Mouse (Mus musculus): ENCODE measurements at regions not wholly inside any gene's neighbourhood (a gene's known extent, or its start where the extent isn't known, plus 50 kb on each side); places are given as distances from the start of the nearest gene placed in this dataset.

DNA sequence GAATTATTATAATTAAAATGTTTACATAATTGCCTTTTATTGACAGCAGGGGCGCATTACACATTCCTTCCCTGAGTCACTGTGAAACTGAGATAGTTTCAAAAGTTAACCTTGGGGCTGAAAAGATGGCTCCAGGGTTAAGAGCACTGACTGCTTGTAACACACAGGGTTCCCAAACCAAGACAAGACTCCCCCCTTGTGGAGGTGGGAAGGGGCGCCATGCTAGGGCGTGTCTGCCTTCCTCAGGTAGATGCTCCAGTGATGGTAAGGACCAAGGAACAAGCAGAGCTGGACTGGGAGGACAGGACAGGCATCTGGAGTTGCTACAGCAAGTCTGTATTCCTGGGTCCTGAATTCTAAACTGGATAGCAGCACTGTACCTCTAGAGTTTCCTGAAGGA is 351.9 kb downstream of the Tbc1d22a start:
- DNase-seq (ENCODE audit: low read depth, low spot score): no peak

DNA sequence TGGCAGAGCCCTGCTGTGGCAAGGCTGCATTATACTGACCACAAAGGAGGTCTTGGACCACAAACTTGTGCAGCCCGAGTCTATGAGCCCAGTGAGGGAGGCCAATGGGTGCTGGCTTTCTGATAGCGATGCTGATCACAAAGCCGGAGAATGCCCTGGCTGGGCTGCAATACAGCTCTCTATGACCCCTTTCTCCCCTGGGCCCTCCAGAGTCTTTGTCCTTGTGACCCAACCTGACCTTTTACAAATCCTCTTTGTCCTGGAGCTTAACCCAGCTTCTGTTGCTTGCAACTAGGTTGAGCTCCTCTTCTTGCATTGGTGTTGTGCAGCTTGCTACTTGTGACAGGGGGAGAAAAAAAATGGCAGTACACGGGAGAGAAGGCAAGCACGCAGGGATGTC is 360.1 kb downstream of the Tbc1d22a start:
- DNase-seq (ENCODE audit: low read depth, low spot score): no peak

DNA sequence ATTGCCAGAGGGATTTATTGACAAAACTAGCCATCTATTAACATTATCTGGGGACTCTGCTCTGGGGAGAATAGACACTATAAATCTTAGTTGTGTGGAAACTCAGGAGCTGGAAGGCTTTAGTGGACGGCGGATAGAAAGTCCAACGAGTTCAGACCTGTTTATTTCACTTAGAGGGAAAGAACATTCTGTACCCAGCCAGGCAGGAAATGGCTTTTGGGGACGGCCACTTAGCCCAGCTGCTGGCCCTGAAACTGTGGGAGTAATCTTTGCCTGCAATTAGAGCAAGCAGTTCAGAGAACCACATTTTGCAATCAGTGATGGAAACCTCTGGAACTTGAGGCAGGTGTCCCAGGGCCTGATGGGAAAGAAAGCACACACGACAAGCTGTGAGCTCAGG is 362.4 kb downstream of the Tbc1d22a start:
- DNase-seq (ENCODE audit: low read depth, low spot score): no peak

DNA sequence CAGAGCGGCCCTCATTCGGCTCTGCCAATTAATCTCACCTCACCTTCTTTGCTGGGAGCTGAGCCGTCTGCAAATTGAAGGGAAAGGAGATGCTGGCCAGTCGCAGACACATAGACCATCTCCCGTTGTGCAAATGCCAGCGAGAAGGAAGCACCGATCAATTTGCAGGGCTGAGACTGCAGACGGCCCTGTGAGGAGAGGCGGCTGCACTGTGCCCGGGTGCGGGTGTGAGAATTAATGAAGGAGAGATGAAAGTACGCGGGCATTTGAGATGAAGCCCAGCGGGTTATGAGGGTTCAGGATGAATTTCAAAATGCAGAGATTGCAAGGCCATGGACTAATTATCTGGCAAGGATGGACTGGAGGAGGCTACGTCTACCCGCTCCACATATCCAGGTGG is 364.4 kb downstream of the Tbc1d22a start:
- no peak for DNase-seq (ENCODE audit: low read depth, low spot score)

DNA sequence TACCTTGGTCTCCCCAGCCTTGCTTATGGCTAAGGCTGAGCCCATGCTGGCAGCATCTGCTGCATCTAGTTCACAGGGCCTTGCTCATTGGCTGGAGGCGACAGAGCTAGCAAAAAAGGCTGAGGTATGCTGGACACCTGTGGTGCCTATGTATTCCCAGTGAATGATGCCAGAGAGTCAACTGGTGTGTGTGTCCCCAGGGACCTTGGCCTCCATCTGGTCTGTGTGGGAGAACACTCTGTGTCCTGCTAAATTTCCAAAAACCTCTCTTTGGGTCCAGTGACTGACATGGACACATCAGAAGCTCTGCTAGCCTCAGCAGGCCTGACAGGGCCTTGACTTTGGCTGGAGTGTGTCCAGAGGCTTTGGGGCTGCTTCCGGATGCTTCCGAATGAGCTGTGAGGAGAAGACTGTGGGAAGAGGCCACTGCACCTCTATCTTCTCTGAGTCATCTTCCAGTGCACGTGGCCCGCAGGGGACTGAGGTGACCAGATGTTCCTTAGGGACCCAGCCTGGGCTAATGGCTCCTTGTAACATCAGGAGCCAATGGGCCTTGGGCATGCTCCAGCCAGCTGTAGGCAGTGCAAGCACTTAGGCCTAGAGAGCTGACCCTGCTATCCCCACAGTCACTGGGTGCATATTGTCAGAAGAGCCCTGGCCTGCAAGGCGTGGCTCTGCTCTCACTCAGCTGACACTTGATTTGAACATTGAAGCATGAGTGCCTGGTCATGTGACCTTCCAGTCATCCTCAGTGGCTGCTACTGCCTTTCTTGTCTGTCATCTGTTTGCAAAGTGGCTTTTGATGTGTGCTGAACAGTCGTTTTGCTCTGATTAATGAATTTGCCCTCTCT is 368.2 kb downstream of the Tbc1d22a start:
- no peak for DNase-seq (ENCODE audit: low read depth, low spot score)

DNA sequence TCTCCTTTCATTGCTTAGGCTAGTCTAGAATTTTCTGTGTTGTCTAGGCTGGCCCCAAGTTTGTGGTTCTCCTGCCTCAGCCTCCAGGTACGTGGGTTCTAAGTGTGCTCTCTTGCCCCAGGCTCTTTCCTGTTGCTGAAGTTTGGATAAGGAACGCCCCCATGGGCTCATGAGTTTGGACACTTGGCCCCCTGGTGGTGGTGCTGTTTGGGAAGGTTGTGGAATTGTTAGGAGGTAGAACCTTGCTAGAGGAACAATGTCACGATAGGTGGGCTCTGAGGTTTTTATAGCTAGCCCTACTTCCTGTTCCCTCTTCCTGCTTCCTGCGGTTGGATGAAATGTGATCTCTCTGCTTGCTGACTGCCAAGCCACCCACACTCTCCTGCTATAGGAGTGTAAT is 371.5 kb downstream of the Tbc1d22a start:
- DNase-seq (ENCODE audit: low read depth, low spot score): no peak

DNA sequence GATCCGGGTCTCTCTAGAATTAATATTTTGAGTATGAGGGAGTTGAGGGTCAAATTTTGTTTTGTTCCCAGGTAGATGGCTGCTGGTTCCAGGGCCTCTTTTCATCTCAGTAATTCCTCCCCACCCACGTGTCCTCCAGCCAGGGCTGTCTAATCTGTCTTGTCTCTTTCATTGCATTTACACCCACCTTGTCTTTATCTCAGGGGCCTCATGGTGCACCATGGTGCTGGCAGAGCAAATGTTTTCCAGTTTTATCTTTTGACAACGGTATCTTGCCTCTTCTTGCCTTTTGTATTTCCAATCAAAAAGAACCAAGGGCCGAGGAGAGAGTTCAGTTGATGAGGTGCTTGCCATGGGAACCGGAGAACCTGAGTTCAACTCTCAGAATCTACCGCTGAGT is 372.9 kb downstream of the Tbc1d22a start:
- DNase-seq (ENCODE audit: low read depth, low spot score): no peak

DNA sequence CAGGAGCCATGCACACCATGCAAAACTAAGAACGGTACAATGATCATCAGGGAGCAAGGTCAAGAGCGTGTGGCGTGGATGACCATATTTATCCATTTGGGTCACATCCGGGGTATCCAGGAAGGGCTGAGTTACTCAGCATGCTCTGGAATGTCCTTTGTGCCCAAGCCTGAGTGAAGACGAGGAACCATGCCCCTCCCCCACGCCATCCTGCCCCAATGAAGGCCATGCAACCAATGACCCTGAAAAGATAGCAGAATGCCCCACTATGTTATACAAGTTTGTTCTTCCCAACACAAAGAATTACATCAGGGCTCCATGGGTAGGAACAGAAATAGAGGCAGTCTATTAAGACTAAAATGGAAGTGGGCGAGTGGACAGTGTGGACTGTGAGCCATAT is 375.8 kb downstream of the Tbc1d22a start:
- DNase-seq (ENCODE audit: low read depth, low spot score): no peak

DNA sequence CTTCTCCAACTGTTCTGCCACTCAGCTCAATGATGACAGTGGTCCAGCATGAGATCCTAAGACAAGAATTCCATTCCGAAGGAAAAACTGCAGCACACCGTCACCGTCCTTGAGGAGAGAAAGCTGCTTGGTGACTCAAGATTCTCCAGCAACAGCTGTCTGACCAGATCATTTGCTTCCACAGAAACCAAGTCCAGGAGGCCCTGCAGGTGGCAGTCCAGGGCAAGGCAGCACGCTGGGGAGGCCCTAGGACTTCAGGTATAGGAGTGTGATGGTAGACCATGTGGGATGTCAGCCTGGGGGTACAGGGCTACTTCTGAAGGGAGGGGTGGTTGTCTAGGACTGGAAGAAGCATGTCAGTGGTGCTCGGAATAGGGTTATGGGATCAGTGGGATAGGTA is 376.6 kb downstream of the Tbc1d22a start:
- DNase-seq (ENCODE audit: low read depth, low spot score): no peak

DNA sequence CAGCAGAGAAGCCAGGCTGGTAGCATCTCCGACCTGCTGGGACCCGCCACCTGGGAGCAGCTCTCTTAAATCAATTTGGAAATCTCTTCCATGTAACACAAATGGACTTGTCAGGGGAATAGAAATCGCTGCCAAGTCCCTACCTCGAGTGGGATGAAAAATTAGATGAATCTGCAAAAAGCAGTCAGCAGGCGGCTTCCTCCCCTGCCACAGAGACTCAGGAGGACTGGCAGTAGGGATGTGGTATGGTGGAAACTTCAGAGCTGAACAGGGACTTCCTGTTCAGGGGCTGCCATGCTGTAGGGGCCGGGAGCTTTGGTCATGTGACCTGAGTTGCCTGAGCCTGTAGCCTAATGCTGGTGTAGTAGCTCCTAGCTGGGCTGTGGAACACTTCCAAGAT is 379.1 kb downstream of the Tbc1d22a start:
- no peak for DNase-seq (ENCODE audit: low read depth, low spot score)

DNA sequence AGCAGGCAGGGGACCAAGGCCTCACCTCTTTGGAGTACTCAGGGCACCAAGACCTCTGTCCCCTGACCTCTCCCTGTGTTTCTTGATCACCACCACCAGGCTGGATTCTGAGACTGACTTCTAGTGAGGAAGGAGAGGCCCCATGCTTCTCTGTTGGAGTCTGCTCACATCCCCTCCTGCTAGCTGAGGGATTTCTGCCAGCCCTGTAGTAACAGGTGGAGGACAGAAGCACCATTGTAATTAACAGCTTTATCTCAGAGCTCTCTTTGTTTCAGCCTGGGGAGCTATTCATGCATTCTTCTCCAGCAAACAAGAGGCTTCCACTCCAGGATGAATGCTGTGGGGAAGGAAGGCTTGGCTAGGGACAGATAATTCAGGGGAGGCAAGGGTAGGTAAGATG is 392.2 kb downstream of the Tbc1d22a start:
- no peak for DNase-seq (ENCODE audit: low read depth, low spot score)

DNA sequence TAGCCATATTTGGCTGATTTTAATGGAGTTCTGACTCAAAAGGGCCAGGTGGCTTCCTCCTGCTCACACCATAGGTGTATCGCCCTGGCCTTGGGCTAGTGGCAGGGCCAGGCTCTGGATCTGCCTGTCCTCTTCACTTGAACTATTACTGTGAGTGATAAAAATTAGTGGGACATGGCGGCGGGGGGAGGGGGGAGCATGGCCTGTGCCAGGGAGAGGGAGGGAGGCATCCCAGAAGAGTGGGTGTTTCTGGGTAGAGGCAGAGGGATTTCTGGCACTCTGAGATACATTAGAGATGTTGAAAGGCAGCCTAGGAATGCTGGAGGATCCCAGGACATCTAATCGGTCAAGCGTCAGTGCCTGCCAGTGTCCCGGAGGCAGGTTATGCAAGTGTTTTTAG is 395.4 kb downstream of the Tbc1d22a start:
- no peak for DNase-seq (ENCODE audit: low read depth, low spot score)

DNA sequence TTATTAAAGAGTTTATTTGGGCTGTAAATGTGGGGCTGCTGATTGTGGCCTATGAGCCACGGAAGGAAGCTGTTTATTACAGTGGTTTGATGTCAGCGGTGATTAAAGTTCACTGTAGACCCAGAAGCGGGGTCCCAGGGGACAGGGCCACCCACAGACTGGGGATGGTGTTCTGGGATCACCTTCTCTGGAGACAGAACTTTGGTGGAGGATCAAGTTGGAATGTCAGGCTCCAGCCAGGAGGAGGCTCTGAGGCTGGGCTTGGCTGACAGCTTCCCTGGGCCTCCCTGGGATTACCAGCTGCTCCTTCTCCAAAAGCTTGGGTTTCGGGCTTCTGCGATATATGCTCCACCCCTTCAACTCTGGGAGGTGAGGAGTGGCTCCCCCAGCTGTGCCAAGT is 417.1 kb downstream of the Tbc1d22a start:
- peak; percentile 39 for DNase-seq (ENCODE audit: low read depth, low spot score)

DNA sequence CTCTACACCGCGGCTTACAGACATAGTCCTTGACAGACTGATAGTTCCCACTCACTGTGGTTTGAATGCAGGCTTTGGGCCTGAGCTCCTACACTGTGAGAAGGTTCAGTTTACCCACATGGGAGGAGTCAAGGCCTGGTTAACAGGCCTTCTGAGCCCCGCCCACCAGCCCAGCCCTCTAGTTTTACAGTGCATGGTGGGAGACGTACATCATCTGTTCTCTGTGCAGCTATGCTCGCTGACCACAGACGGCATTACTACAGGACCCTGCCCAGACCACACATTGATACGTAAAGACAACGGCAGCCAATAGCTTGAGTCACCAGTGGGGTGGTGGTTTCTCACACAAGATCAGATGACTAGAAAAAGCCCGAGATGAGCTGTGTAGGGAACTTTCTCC is 431.0 kb downstream of the Tbc1d22a start:
- no peak for DNase-seq (ENCODE audit: low read depth, low spot score)

DNA sequence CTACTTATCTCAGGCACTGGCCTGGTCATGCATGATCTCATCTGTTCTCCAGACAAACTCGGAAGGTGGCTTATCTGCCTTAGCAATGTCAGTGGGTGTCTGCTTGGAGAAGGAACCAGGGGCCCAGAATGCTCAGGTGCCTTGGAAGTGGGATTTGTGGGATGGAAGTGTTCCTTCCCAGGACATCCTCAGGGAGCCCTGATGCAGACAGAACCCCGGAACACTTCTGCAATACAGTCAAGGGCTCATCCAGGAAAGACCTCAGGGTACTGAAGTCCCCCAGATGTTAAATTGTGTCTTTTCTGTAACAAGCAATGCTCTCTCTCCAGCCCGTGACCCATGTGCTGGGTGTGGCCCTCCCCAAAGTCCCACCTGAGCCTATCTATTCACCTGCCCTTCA is 433.9 kb downstream of the Tbc1d22a start:
- DNase-seq (ENCODE audit: low read depth, low spot score): no peak

DNA sequence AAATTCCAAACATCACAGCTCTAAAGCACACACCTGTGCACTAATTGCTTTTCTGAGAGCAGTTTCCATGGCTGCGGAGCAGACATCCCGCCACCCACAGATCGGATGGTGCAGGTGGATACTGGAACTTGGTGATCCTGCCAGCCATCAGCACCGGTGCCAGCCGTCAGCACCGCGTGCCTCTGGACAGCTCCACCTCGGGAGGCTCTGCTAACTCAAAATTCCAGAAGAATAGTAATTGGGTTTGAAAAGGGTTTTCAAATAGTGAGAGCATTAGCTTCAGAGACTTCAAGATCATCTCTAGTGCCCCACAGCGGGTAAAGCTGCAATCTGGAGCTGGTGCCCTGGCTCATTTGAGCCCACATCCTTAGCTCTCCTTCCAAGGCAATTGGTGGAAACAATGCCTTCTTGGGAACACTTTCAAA is 458.8 kb downstream of the Tbc1d22a start:
- peak; percentile 59 for DNase-seq (ENCODE audit: low read depth, low spot score)

DNA sequence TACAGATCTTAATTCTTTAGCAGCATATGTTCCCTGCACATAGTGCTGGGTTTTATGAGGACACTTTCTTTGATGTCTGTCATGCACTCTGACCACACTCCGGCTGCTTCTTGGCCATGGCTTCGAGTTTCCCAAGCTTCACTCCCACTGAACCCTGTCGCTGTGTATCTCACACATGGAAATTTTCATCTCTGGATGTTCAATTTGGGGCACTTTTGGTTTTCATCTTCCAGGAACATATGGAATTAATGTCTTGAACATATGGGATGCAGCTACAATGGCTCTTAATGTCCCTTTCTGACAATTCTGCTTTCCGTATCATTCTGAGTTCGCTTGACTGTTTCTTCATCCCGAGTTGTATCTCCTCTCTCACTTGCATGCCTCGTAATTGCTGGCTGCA is 462.8 kb downstream of the Tbc1d22a start:
- no peak for DNase-seq (ENCODE audit: low read depth, low spot score)

DNA sequence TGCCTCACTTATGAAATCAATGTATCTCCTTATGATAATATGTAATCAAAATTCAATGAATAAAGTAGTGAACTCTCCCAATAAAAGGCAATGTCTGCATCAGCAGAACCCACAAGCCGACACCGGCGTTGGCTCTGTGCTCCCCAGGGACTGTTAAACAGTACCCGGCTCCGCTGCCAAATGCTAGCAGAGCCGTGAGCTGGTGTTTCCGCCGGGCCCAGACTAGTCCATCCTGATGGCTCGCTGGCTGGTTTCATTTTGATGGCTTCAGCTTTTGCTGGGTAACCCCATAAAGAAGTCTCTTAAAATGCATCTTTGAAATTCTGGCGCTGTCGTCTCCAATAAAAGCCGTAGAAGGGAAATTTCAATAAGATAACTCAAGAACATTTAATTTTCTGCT is 468.8 kb downstream of the Tbc1d22a start:
- DNase-seq (ENCODE audit: low read depth, low spot score): no peak

DNA sequence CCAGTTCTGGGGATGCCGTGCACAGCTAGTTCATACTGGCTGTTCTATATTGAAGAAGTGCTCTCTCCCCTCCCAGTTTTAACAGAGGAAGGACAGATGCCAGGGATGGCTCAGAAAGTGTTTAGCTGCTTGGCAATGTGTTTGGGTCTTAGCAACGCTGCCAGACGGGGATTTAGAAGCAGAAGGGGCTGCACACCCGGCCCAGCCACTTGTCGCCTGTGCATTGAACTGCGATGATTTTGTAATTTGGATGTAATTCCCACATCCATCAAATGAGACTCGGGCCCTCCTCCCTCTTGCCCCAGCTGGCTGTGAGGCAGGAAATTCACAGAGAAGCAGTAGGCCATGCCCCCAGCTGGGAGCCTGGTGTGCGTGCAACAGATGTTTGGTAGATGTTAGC is 475.4 kb downstream of the Tbc1d22a start:
- DNase-seq (ENCODE audit: low read depth, low spot score): no peak

DNA sequence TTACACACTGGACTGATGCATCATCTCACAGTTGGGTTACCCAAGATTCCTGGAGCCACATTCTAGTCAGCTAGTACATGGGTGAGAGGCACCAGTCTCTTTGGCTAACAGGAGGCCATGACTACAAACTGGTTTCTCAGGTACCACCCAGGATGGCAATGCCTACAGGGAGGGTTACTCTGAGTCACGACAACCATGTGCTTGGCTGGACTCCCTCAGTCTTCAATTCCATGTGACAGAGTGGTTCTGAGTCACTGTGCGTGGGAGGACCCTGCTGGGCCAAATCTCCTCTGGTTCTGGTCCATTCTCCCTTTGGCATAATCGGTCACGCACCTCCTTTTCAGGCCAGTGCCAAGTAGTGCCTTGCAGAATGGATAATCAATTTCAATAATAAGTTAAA is 482.5 kb downstream of the Tbc1d22a start:
- DNase-seq (ENCODE audit: low read depth, low spot score): no peak

DNA sequence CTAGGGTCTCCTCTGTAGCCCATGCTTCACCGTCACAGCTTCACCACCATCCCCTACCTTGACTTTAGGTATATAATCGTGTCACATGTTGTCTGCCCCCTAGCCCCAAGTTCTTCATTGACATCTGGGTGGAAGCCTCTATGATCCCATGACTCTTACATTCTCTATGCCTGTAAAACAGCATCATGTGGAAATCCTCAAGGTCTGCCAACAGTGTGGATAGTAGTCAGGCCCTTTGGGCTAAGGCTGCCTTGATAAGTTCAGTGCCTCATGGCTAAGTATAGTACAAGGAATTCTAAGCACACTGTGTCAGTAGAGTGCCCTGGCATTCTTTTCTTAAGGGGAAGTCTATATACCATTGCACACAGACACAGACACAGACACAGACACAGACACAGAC is 496.2 kb downstream of the Tbc1d22a start:
- DNase-seq (ENCODE audit: low read depth, low spot score): no peak

DNA sequence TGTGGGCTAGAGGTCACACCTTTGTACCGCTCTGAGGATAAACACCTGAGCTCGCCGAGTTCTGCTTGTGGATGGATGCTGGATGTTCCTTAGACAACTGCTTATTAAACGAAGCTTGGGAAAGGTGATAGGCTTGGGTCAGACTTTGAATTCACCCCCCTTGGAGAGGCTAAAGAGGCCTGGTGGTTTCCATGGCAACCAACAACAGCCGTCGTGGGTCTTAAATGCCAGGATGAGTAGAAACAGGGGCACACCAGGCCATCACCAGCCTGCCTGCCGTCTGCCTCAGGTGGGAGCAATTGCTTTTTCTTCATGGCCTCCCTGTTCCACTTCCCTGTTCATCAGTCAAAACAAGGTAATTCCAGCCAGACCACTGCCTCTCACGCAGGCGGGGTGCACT is 504.1 kb downstream of the Tbc1d22a start:
- no peak for DNase-seq (ENCODE audit: low read depth, low spot score)

DNA sequence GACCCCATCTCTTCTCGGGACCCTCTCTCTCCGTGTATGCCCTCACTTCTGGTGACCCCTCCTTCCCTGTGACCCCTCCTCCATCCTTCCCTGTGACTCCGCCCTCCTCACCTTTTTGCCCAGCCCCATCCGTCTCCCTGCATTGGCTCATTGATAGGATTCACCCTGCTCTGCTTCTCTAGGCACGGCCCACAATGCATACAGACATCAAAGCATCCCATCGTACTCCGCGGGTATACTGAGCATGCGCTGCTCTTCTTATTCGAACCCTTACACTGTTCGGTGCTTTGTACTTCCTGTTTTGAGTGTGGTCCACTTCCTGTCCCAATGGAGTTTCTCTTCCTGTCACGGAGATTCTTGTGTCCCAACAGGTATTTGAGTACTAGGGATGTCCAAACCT is 504.8 kb downstream of the Tbc1d22a start:
- no peak for DNase-seq (ENCODE audit: low read depth, low spot score)

DNA sequence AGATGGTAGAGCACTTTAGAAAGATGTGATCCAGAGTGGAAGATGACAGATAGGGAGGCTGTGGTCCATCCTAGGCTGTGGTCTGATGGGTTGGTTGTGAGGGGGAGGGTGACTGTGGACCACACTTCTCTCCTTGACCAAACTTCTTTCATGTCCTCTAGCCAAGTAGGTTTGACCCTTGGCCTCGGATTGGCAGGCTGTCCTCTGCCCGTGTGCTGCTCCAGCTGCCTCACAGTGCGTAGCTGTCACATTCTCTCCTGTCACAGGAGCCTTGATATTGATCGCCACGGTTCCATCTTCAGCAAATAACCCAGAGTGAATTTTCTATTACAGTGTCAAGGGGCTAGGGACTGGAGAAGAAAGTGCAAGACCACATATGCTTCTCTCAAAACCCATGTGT is 506.9 kb downstream of the Tbc1d22a start:
- no peak for DNase-seq (ENCODE audit: low read depth, low spot score)

All from forelimb bud, embryonic 11.5 days (tissue).